Mouse (Mus musculus) CH12.LX (cell line): ENCODE measurements around the gene Hes3. TPM values are rescaled to one million over a fixed set of nuclear protein-coding genes. Genes with fewer than 3 reads are reported as not detected.

ENCODE experiments used
- DNase-seq: peaks from one replicate; pipeline ENCODE4 v3.0.0-alpha.2; 2013; ENCODE audit errors: extremely low read depth
- H3K27ac ChIP-seq: 2 replicates; pipeline ENCODE4 v1.5.1; 2012; ENCODE audit warnings: low read depth, mild to moderate bottlenecking, control low read depth, moderate library complexity; ENCODE audit not compliant: insufficient read depth
- H3K27me3 ChIP-seq: replicated peaks from 2 replicates; pipeline ENCODE3; 2012; ENCODE audit warnings: inconsistent platforms
- H3K36me3 ChIP-seq, 2 experiments: replicated peaks in 1 of 2; 2 replicates each; pipeline versions ENCODE3 to v1.6.1; 2012; ENCODE audit warnings: inconsistent platforms in 1 of 2, low read length in 1 of 2, mild to moderate bottlenecking in 1 of 2, mixed read lengths in 1 of 2, moderate library complexity in 1 of 2; ENCODE audit not compliant: control insufficient read depth in 1 of 2, insufficient read depth in 1 of 2
- H3K4me1 ChIP-seq, 2 experiments: 2 replicates each; pipeline ENCODE4 v1.6.1; 2012; ENCODE audit warnings: inconsistent platforms in 1 of 2, moderate library complexity in 1 of 2; ENCODE audit not compliant: insufficient read depth in 2 of 2, control insufficient read depth in 1 of 2
- H3K4me2 ChIP-seq: 2 replicates; pipeline ENCODE4 v1.6.1; 2012; ENCODE audit warnings: low read depth, mild to moderate bottlenecking, control low read depth; ENCODE audit not compliant: poor library complexity, insufficient read depth, severe bottlenecking
- H3K4me3 ChIP-seq, 3 experiments: fragments of 150-350 bp in 1 of 3; sonication (generic) in 1 of 3; replicated peaks in 1 of 3; 2 replicates each; pipeline versions ENCODE3 to v1.5.1; 2011 to 2012; ENCODE audit warnings: low read depth in 2 of 3, low read length in 2 of 3, mild to moderate bottlenecking in 2 of 3, moderate library complexity in 2 of 3, control low read depth in 1 of 3, improper control_type of control experiment in 1 of 3, inconsistent platforms in 1 of 3, mixed read lengths in 1 of 3; ENCODE audit not compliant: poor library complexity in 1 of 3
- H3K79me2 ChIP-seq: replicated peaks from 2 replicates; pipeline ENCODE4 v1.6.1; 2012; ENCODE audit warnings: mild to moderate bottlenecking, moderate library complexity; ENCODE audit not compliant: control insufficient read depth, poor library complexity, insufficient read depth, severe bottlenecking; ENCODE audit errors: extremely low read depth
- H3K9ac ChIP-seq: 2 replicates; pipeline ENCODE4 v1.6.1; 2012; ENCODE audit warnings: low read depth, mild to moderate bottlenecking, control low read depth, moderate library complexity; ENCODE audit not compliant: insufficient read depth
- H3K9me3 ChIP-seq: replicated peaks from 2 replicates; pipeline ENCODE3; 2012; ENCODE audit warnings: low read length, inconsistent platforms, mixed read lengths
- BHLHE40 ChIP-seq: IDR thresholded peaks from 2 replicates; pipeline ENCODE4 v1.6.1; 2011; ENCODE audit warnings: mild to moderate bottlenecking, low read depth, low read length, improper control_type of control experiment
- CHD2 ChIP-seq: IDR thresholded peaks from 2 replicates; pipeline ENCODE4 v1.6.1; 2011; ENCODE audit warnings: low read length, improper control_type of control experiment
- CTCF ChIP-seq, 2 experiments: IDR thresholded peaks in 1 of 2; conservative IDR thresholded peaks in 1 of 2; 2 replicates each; pipeline ENCODE4 v1.5.1; 2011 to 2012; ENCODE audit warnings: low read depth in 2 of 2, low read length in 2 of 2, improper control_type of control experiment in 1 of 2, inconsistent platforms in 1 of 2, mild to moderate bottlenecking in 1 of 2, moderate library complexity in 1 of 2
- E2F4 ChIP-seq: IDR thresholded peaks from 2 replicates; pipeline ENCODE4 v1.6.1; 2011; ENCODE audit warnings: low read depth, low read length, improper control_type of control experiment; ENCODE audit not compliant: insufficient replicate concordance
- EP300 ChIP-seq: IDR thresholded peaks from 2 replicates; pipeline ENCODE4 v1.6.1; 2011; ENCODE audit warnings: low read length, improper control_type of control experiment
- ETS1 ChIP-seq: conservative IDR thresholded peaks from 2 replicates; pipeline ENCODE4 v1.6.1; 2012; ENCODE audit warnings: low read depth, mild to moderate bottlenecking, inconsistent platforms, low read length, improper control_type of control experiment, moderate library complexity
- GABPA ChIP-seq: IDR thresholded peaks from 2 replicates; pipeline ENCODE4 v1.6.1; 2012; ENCODE audit warnings: low read depth, low read length, improper control_type of control experiment, inconsistent platforms; ENCODE audit not compliant: insufficient replicate concordance
- HCFC1 ChIP-seq: IDR thresholded peaks from 2 replicates; pipeline ENCODE4 v1.6.1; 2012; ENCODE audit warnings: low read depth, mild to moderate bottlenecking, inconsistent platforms, low read length, improper control_type of control experiment
- IRF4 ChIP-seq: IDR thresholded peaks from 2 replicates; pipeline ENCODE4 v1.6.1; 2014; ENCODE audit warnings: low read depth, mild to moderate bottlenecking, inconsistent platforms, low read length, improper control_type of control experiment
- JUN ChIP-seq: IDR thresholded peaks from 2 replicates; pipeline ENCODE4 v1.6.1; 2011; ENCODE audit warnings: low read depth, mild to moderate bottlenecking, low read length, improper control_type of control experiment, moderate library complexity; ENCODE audit not compliant: insufficient read depth
- KAT2A ChIP-seq: IDR thresholded peaks from 2 replicates; pipeline ENCODE4 v1.6.1; 2012; ENCODE audit warnings: low read length, improper control_type of control experiment, inconsistent platforms; ENCODE audit not compliant: insufficient replicate concordance
- MAX ChIP-seq: IDR thresholded peaks from 2 replicates; pipeline ENCODE4 v1.6.1; 2011; ENCODE audit warnings: low read length, improper control_type of control experiment
- MAZ ChIP-seq: IDR thresholded peaks from 2 replicates; pipeline ENCODE4 v1.6.1; 2012; ENCODE audit warnings: low read depth, mild to moderate bottlenecking, inconsistent platforms, low read length, improper control_type of control experiment, moderate library complexity
- MEF2A ChIP-seq: IDR thresholded peaks from 2 replicates; pipeline ENCODE4 v1.6.1; 2014; ENCODE audit warnings: low read depth, mild to moderate bottlenecking, inconsistent platforms, low read length, improper control_type of control experiment, borderline replicate concordance
- MXI1 ChIP-seq: IDR thresholded peaks from 2 replicates; pipeline ENCODE4 v1.6.1; 2011; ENCODE audit warnings: mild to moderate bottlenecking, low read depth, low read length, improper control_type of control experiment
- NELFE ChIP-seq: IDR thresholded peaks from 2 replicates; pipeline ENCODE4 v1.6.1; 2011; ENCODE audit warnings: low read depth, low read length, improper control_type of control experiment
- POLR2A ChIP-seq: IDR thresholded peaks from 2 replicates; pipeline ENCODE4 v1.6.1; 2011; ENCODE audit warnings: low read depth, mild to moderate bottlenecking, improper control_type of control experiment, low read length
- RAD21 ChIP-seq: IDR thresholded peaks from 2 replicates; pipeline ENCODE4 v1.6.1; 2011; ENCODE audit warnings: low read depth, mild to moderate bottlenecking, low read length, improper control_type of control experiment, moderate library complexity
- SMC3 ChIP-seq: IDR thresholded peaks from 2 replicates; pipeline ENCODE4 v1.6.1; 2011; ENCODE audit warnings: low read depth, low read length, improper control_type of control experiment
- TBP ChIP-seq: conservative IDR thresholded peaks from 2 replicates; pipeline ENCODE4 v1.6.1; 2011; ENCODE audit warnings: low read depth, low read length, improper control_type of control experiment
- TCF12 ChIP-seq: IDR thresholded peaks from 2 replicates; pipeline ENCODE4 v1.6.1; 2014; ENCODE audit warnings: low read depth, mild to moderate bottlenecking, inconsistent platforms, low read length, improper control_type of control experiment
- USF2 ChIP-seq: conservative IDR thresholded peaks from 2 replicates; pipeline ENCODE4 v1.6.1; 2011; ENCODE audit warnings: low read depth, low read length, improper control_type of control experiment
- ZNF384 ChIP-seq: IDR thresholded peaks from 2 replicates; pipeline ENCODE4 v1.6.1; 2012; ENCODE audit warnings: low read depth, low read length, improper control_type of control experiment, inconsistent platforms
- dilution Hi-C: fragments of 300-500 bp; cut with MboI; formaldehyde crosslinking; loops from 2 replicates; pipeline ENCODE4 v1.14.3; 2020; ENCODE audit warnings: low sequenced_read_pairs; ENCODE audit not compliant: extremely low pct_unique_long_range_greater_than_20kb, extremely low pct_ligation_motif_present
- in situ Hi-C: fragments of 300-500 bp; cut with MboI; formaldehyde crosslinking; loops from 3 replicates; pipeline ENCODE4 v1.14.3; 2019; ENCODE audit warnings: low sequenced_read_pairs, low pct_ligation_motif_present, low pct_unique_long_range_greater_than_20kb, mixed read lengths
- polyA plus RNA-seq: library from polyadenylated mRNA; unstranded; fragments of >175 nt; gene quantifications from 2 replicates; pipeline ENCODE4 v1.2.1, GENCODE M21; 2012; ENCODE audit warnings: low read depth; ENCODE audit not compliant: insufficient read length
- total RNA-seq, 2 experiments: library from RNA; depleted of rRNA; stranded (reverse); fragments of 300-350 nt in 1 of 2; fragments of >200 nt in 1 of 2; gene quantifications; 2 replicates each; pipeline ENCODE4 v1.2.3; 2012 to 2014

The Hes3 gene
- total and polyA plus RNA-seq, 3 experiments = 0.17 to 0.21 TPM; not detected in 1

- Histone ChIP-seq H3K4me1 (peaks cover 0 to 7% of the 10 kb centered on the region in 2 experiments; a peak in 1 of 4 replicates), H3K4me3 (no peak overlapping the region), H3K36me3 (no peaks in the 10 kb centered on the region), H3K27me3 (peaks cover 11% of the 10 kb centered on the region), H3K27ac (no peak overlapping the region), H3K79me2 (peaks cover 8% of the 10 kb centered on the region), H3K4me2 (no peak overlapping the region), H3K9me3 (peaks cover 3% of the 10 kb centered on the region), H3K9ac (no peak overlapping the region)
- TF ChIP-seq E2F4 (no peak), JUN (no peak), TBP (no peak), MAX (no peak), ETS1 (no peak)
- dilution Hi-C loops = no loop called here
- in situ Hi-C loops = no loop called here
- no peak for DNase-seq
Observed at GRCm38 (mm10) chr4:152321464-152321863, 30.0 kb upstream of the Hes3 start.

- TF ChIP-seq CTCF (conservative IDR thresholded peaks at IDR 0.05 in 1 of 2, IDR thresholded peaks at IDR 0.05 in 1 of 2; ENCODE audit: low read depth in 2 of 2, low read length in 2 of 2) = peak in 1 of 2 experiments; percentile 75; a peak in 2 of 4 replicates
- no peak for TF ChIP-seq ZNF384
- TF ChIP-seq RAD21 = peak; percentile 51
- TF ChIP-seq SMC3 = peak; percentile 59
- H3K27ac ChIP-seq = no peak within 1 kb of the TSS
- H3K27me3 ChIP-seq = peaks cover 30% of the 10 kb centered on the region
- H3K4me1 ChIP-seq = peaks cover 0 to 10% of the 10 kb centered on the region in 2 experiments; a peak in 2 of 4 replicates
- dilution Hi-C loops = no loop called here
- H3K4me2 ChIP-seq = no peak within 1 kb of the TSS
- DNase-seq = no peak
- no peaks in the 10 kb centered on the region for H3K36me3 ChIP-seq
- H3K9ac ChIP-seq = no peak within 1 kb of the TSS
- no peaks in the 10 kb centered on the region for H3K9me3 ChIP-seq
- H3K79me2 ChIP-seq = no peaks in the 10 kb centered on the region
- in situ Hi-C loops = no loop called here
- no peak within 1 kb of the TSS for H3K4me3 ChIP-seq
Observed at GRCm38 (mm10) chr4:152318517-152319234, 27.2 kb upstream of the Hes3 start, which contains the start of gene Rnf207. Gene Rnf207 (minus strand): TSS chr4:152318993.

- Histone ChIP-seq H3K36me3 (no peaks in the 10 kb centered on the region), H3K27ac (no peak overlapping the region), H3K4me3 (no peak overlapping the region), H3K79me2 (no peaks in the 10 kb centered on the region), H3K27me3 (peaks cover 30% of the 10 kb centered on the region), H3K9ac (no peak overlapping the region), H3K4me1 (peaks cover 0 to 10% of the 10 kb centered on the region in 2 experiments; a peak in 2 of 4 replicates), H3K9me3 (no peaks in the 10 kb centered on the region), H3K4me2 (no peak overlapping the region)
- TF ChIP-seq IRF4 = no peak
- no peak for TF ChIP-seq EP300
- no peak for TF ChIP-seq MEF2A
- no peak for TF ChIP-seq USF2
- TF ChIP-seq CHD2 = no peak
- no peak for TF ChIP-seq MXI1
- no peak for TF ChIP-seq TCF12
- no peak for TF ChIP-seq E2F4
- no peak for TF ChIP-seq POLR2A
- TF ChIP-seq MAX = no peak
- TF ChIP-seq SMC3 = no peak
- no peak for TF ChIP-seq NELFE
- no peak for TF ChIP-seq MAZ
- no peak for TF ChIP-seq KAT2A
- no peak for TF ChIP-seq BHLHE40
- TF ChIP-seq TBP = no peak
- TF ChIP-seq HCFC1 = no peak
- TF ChIP-seq GABPA = no peak
- DNase-seq = no peak
- in situ Hi-C loops = no loop called here
- dilution Hi-C loops = no loop called here
Observed at GRCm38 (mm10) chr4:152317631-152318033, 26.2 kb upstream of the Hes3 start.
